Mouse (Mus musculus) midbrain, postnatal 0 days (tissue): ENCODE measurements at regions not wholly inside any gene's neighbourhood (a gene's known extent, or its start where the extent isn't known, plus 50 kb on each side); places are given as distances from the start of the nearest gene placed in this dataset.

Experiments
- ATAC-seq: fragments of 200-750 bp; cut with Nextera tagmentation; 2 replicates; pipeline ENCODE4 v1.8.0; 2017; ENCODE audit warnings: moderate number of reproducible peaks, mild to moderate bottlenecking, moderate TSS enrichment, moderate library complexity; ENCODE audit not compliant: low FRiP score
- DNase-seq: peaks from one replicate; pipeline ENCODE4 v3.0.0-alpha.2; 2015; ENCODE audit warnings: low spot score
- H3K27ac ChIP-seq: fragments of 300-500 bp; sonication (generic); 2 replicates; pipeline ENCODE4 v1.5.1; 2014; ENCODE audit warnings: low read depth, mild to moderate bottlenecking, low read length, mixed read lengths
- H3K27me3 ChIP-seq: fragments of 300-500 bp; sonication (generic); 2 replicates; pipeline ENCODE4 v1.6.1; 2014; ENCODE audit warnings: low read length, control low read depth, mixed read lengths; ENCODE audit not compliant: insufficient read depth
- H3K36me3 ChIP-seq: fragments of 300-500 bp; sonication (generic); 2 replicates; pipeline ENCODE4 v1.6.1; 2014; ENCODE audit warnings: low read length, control low read depth, mixed read lengths; ENCODE audit not compliant: insufficient read depth
- H3K4me1 ChIP-seq: fragments of 300-500 bp; sonication (generic); 2 replicates; pipeline ENCODE4 v1.6.1; 2014; ENCODE audit warnings: mild to moderate bottlenecking, control low read depth, antibody characterized with exemption, low read length, mixed read lengths; ENCODE audit not compliant: insufficient read depth
- H3K4me2 ChIP-seq: fragments of 300-500 bp; sonication (generic); 2 replicates; pipeline ENCODE4 v1.6.1; 2014; ENCODE audit warnings: low read depth, mild to moderate bottlenecking, low read length, mixed read lengths; ENCODE audit not compliant: poor library complexity, severe bottlenecking
- H3K4me3 ChIP-seq: fragments of 300-500 bp; sonication (generic); 2 replicates; pipeline ENCODE4 v1.5.1; 2014; ENCODE audit warnings: low read depth, mild to moderate bottlenecking, low read length, moderate library complexity
- H3K9ac ChIP-seq: fragments of 300-500 bp; sonication (generic); replicated peaks from 2 replicates; pipeline ENCODE4 v1.6.1; 2014; ENCODE audit warnings: mild to moderate bottlenecking, low read length, moderate library complexity, mixed read lengths; ENCODE audit not compliant: poor library complexity, severe bottlenecking
- H3K9me3 ChIP-seq: fragments of 300-500 bp; sonication (generic); 2 replicates; pipeline ENCODE4 v1.6.1; 2016; ENCODE audit warnings: low read length, control low read depth
- CTCF ChIP-seq: IDR thresholded peaks from 2 replicates; pipeline ENCODE4 v1.5.1; 2016; ENCODE audit warnings: antibody characterized with exemption, mild to moderate bottlenecking
- WGBS: fragments of 180-500 bp; shearing (Covaris S2); extraction: QIAGEN DNeasy Blood & Tissue Kit; methylation state at CpG from one replicate; pipeline ENCODE4 v1.1.7; 2014; 5-methylcytosine and 5-hydroxymethylcytosine counted together

GRCm38 (mm10) chr1:151078909-151079522, 85.8 kb upstream of the Hmcn1 start:
- ATAC-seq (peak; percentile 58; the same call in 1 of the 2 replicates), DNase-seq (peak; percentile 83)
- no peak overlapping the region for H3K4me2 ChIP-seq
- no peak overlapping the region for H3K9ac ChIP-seq
- no peaks in the 10 kb centered on the region for H3K9me3 ChIP-seq
- no peak overlapping the region for H3K4me3 ChIP-seq
- no peak overlapping the region for H3K27ac ChIP-seq
- no peaks in the 10 kb centered on the region for H3K36me3 ChIP-seq
- H3K4me1 ChIP-seq, result no peaks in the 10 kb centered on the region
- peak; percentile 96 for TF ChIP-seq CTCF
- H3K27me3 ChIP-seq, result no peaks in the 10 kb centered on the region
- 35% methylated on average over 16 of the region's 16 CpGs for WGBS

- DNase-seq (no peak), ATAC-seq (no peak)
- Histone ChIP-seq H3K4me2 (no peak overlapping the region), H3K9ac (no peak overlapping the region), H3K4me3 (no peak overlapping the region), H3K27ac (no peak overlapping the region), H3K36me3 (no peaks in the 10 kb centered on the region), H3K27me3 (no peaks in the 10 kb centered on the region), H3K9me3 (no peaks in the 10 kb centered on the region), H3K4me1 (no peaks in the 10 kb centered on the region)
- WGBS, result 84% methylated on average over 15 of the region's 15 CpGs
- TF ChIP-seq CTCF, result no peak
Measured at GRCm38 (mm10) chr1:151079614-151080360, 86.6 kb upstream of the Hmcn1 start.

- Histone ChIP-seq H3K27ac (no peak overlapping the region), H3K9ac (no peak overlapping the region), H3K4me2 (no peak overlapping the region)
Measured at GRCm38 (mm10) chr1:151080510-151080980, 87.3 kb upstream of the Hmcn1 start.

GRCm38 (mm10) chr1:151082510-151083033, 89.3 kb upstream of the Hmcn1 start:
- Histone ChIP-seq H3K27ac (no peak overlapping the region), H3K4me2 (no peak overlapping the region), H3K36me3 (no peaks in the 10 kb centered on the region), H3K27me3 (no peaks in the 10 kb centered on the region), H3K9me3 (no peaks in the 10 kb centered on the region), H3K4me3 (no peak overlapping the region), H3K4me1 (no peaks in the 10 kb centered on the region; the same call in 1 of the 2 replicates), H3K9ac (no peak overlapping the region)
- no peak for DNase-seq
- no peak for ATAC-seq
- WGBS, result 90% methylated on average over 5 of the region's 5 CpGs
- no peak for TF ChIP-seq CTCF

More at GRCm38 (mm10) chr1:151080510-151080980, 87.3 kb upstream of the Hmcn1 start:
- TF ChIP-seq CTCF, result no peak
- DNase-seq (no peak), ATAC-seq (no peak)
- Histone ChIP-seq H3K27me3 (no peaks in the 10 kb centered on the region), H3K9me3 (no peaks in the 10 kb centered on the region), H3K36me3 (no peaks in the 10 kb centered on the region), H3K4me1 (no peaks in the 10 kb centered on the region), H3K4me3 (no peak overlapping the region)
- WGBS, result 67% methylated on average over 9 of the region's 9 CpGs

GRCm38 (mm10) chr1:151083806-151084205, 90.6 kb upstream of the Hmcn1 start:
- TF ChIP-seq CTCF, result no peak
- WGBS, result 86% methylated on average over 2 of the region's 2 CpGs

More at GRCm38 (mm10) chr1:151083806-151084205, 90.6 kb upstream of the Hmcn1 start:
- no peak overlapping the region for H3K27ac ChIP-seq
- DNase-seq (no peak), ATAC-seq (no peak)
- no peaks in the 10 kb centered on the region for H3K36me3 ChIP-seq
- no peak overlapping the region for H3K9ac ChIP-seq
- H3K4me2 ChIP-seq, result no peak overlapping the region
- no peaks in the 10 kb centered on the region for H3K27me3 ChIP-seq
- H3K4me1 ChIP-seq, result no peaks in the 10 kb centered on the region; the same call in 1 of the 2 replicates
- H3K9me3 ChIP-seq, result no peaks in the 10 kb centered on the region
- H3K4me3 ChIP-seq, result no peak overlapping the region
